Mouse (Mus musculus) stomach, postnatal 0 days (tissue): ENCODE data around the gene Lrmda.

Experiments
- CTCF ChIP-seq: IDR thresholded peaks from 2 replicates; pipeline ENCODE4 v1.5.1; 2016; ENCODE audit warnings: antibody characterized with exemption, low read depth, mild to moderate bottlenecking, moderate library complexity
- EP300 ChIP-seq: optimal IDR thresholded peaks from 2 replicates; pipeline ENCODE3; 2016; ENCODE audit warnings: antibody characterized with exemption

GRCm38 (mm10) chr14:22051941-22052664 is 32.6 kb downstream of the Lrmda start:
- TF ChIP-seq EP300 (no peak), CTCF (no peak)
